Mouse (Mus musculus) megakaryocyte, embryonic 14.5 days (primary cell): Measurements from ENCODE around the gene Bysl.
"Not testable (repeated sequence)": the region's sequence is repeated elsewhere in the genome, so short reads cannot be mapped to it uniquely, and the experiment has no call there.

Source experiments
- FLI1 ChIP-seq: IDR thresholded peaks from 2 replicates; pipeline ENCODE4 v1.6.1; 2012; ENCODE audit warnings: low read length, inconsistent platforms, mixed read lengths
- GATA1 ChIP-seq: IDR thresholded peaks from 3 replicates; pipeline ENCODE4 v1.6.1; 2012; ENCODE audit warnings: mixed read lengths, low read length, inconsistent platforms, borderline replicate concordance

DNA sequence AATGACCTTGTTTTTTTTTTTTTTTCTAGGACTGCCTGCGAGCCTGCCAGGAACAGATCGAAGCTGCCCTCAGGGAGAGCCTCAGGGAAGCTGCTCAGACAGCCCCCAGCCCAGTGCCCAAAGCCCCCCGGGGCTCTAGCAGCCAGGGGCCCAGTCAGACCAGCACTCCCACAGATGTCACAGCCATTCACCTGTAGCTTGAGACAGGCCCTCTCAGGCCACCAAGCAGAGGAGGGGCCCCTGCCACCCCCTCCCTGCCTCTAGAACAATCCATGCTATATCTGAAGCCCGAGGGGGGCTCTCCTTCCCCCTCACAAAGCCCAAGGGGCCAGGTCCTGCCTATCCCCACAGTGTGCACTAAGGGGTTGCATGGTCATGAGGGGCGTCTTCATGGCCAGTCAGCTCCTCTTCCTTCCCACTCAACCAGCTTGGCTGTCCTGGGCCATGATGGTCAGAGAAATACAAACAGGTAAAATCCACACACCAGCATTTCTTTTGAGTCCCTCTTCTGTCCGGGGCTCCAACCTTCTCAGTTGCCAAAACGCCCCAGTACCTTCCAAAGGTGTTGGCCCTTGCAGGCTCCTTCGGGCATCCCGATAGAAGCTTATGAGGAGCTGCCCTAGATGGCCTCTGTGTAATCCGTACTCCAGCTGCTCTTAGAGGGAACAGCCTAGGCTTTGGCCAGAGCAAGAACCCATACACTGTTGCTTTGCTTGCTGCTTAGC, 12.6 kb downstream of the Bysl start:
- not testable (repeated sequence) for TF ChIP-seq GATA1, FLI1
